Mouse (Mus musculus) intestine, postnatal 0 days (tissue): ENCODE data around the gene Gm42417. TPM values are rescaled to one million over a fixed set of nuclear protein-coding genes. Genes with fewer than 3 reads are reported as not detected.

Source experiments
- ATAC-seq: fragments of 200-750 bp; cut with Nextera tagmentation; 2 replicates; pipeline ENCODE4 v1.8.0; 2017; ENCODE audit warnings: mild to moderate bottlenecking, moderate TSS enrichment, moderate library complexity
- H3K27ac ChIP-seq: fragments of 300-500 bp; sonication (generic); 2 replicates; pipeline ENCODE4 v1.5.1; 2014; ENCODE audit warnings: mild to moderate bottlenecking, low read depth, low read length, moderate library complexity
- H3K27me3 ChIP-seq: fragments of 300-500 bp; sonication (generic); replicated peaks from 2 replicates; pipeline ENCODE4 v1.6.1; 2014; ENCODE audit warnings: low read length, mixed read lengths; ENCODE audit not compliant: control insufficient read depth, insufficient read depth
- H3K36me3 ChIP-seq: fragments of 300-500 bp; sonication (generic); 2 replicates; pipeline ENCODE4 v1.6.1; 2014; ENCODE audit warnings: mild to moderate bottlenecking, moderate library complexity; ENCODE audit not compliant: control insufficient read depth, insufficient read depth
- H3K4me1 ChIP-seq: fragments of 300-500 bp; sonication (generic); replicated peaks from 2 replicates; pipeline ENCODE4 v1.6.1; 2014; ENCODE audit warnings: antibody characterized with exemption, low read length, mixed read lengths; ENCODE audit not compliant: control insufficient read depth, insufficient read depth
- H3K4me2 ChIP-seq: fragments of 300-500 bp; sonication (generic); replicated peaks from 2 replicates; pipeline ENCODE4 v1.6.1; 2014; ENCODE audit warnings: low read depth, mild to moderate bottlenecking, moderate library complexity
- H3K4me3 ChIP-seq: fragments of 300-500 bp; sonication (generic); 2 replicates; pipeline ENCODE4 v1.5.1; 2014; ENCODE audit warnings: low read depth, low read length
- H3K9ac ChIP-seq: fragments of 300-500 bp; sonication (generic); 2 replicates; pipeline ENCODE4 v1.6.1; 2014; ENCODE audit warnings: mild to moderate bottlenecking, low read depth, low read length
- H3K9me3 ChIP-seq: fragments of 300-500 bp; sonication (generic); 2 replicates; pipeline ENCODE4 v1.6.1; 2016; ENCODE audit warnings: mixed run types; ENCODE audit not compliant: control insufficient read depth
- CTCF ChIP-seq: sonication (generic); IDR thresholded peaks from 2 replicates; pipeline ENCODE4 v1.5.1; 2016; ENCODE audit warnings: low read depth, mild to moderate bottlenecking, control low read depth, antibody characterized with exemption, moderate library complexity
- WGBS: fragments of 180-500 bp; shearing (Covaris S2); extraction: QIAGEN DNeasy Blood & Tissue Kit; methylation state at CpG from one replicate; pipeline ENCODE4 v1.1.7; 2014; 5-methylcytosine and 5-hydroxymethylcytosine counted together
- polyA plus RNA-seq: library from polyadenylated mRNA; unstranded; fragments of >200 nt; fragmentation: Nextera tagmentation; extraction: Ambion mirVana; gene quantifications from 2 replicates; pipeline ENCODE4 v1.2.1, GENCODE M21; 2015

The Gm42417 gene
- polyA plus RNA-seq, 1 experiment from 2014 or later, result 0.22 TPM

GRCm38 (mm10) chr1:36580384-36581207 lies 41.4 kb upstream of the Gm42417 start:
- 0 out of 2 replicates have a peak, but pooled peaks have one; percentile 14 for TF ChIP-seq CTCF
- Histone ChIP-seq H3K4me3 (0 out of 2 replicates have a peak overlapping the region, but pooled peaks have one; percentile 16), H3K9ac (no peak overlapping the region), H3K36me3 (no peaks in the 10 kb centered on the region), H3K4me1 (peaks cover 28% of the 10 kb centered on the region), H3K27me3 (no peaks in the 10 kb centered on the region), H3K4me2 (peak overlapping the region; percentile 58), H3K27ac (peak overlapping the region; percentile 31), H3K9me3 (no peaks in the 10 kb centered on the region)
- peak; percentile 75 for ATAC-seq
- 1% methylated on average over 17 of the region's 17 CpGs for WGBS

GRCm38 (mm10) chr1:36579974-36580383 lies 40.8 kb upstream of the Gm42417 start:
- Histone ChIP-seq H3K4me3 (no peak overlapping the region), H3K4me1 (peaks cover 28% of the 10 kb centered on the region), H3K27me3 (no peaks in the 10 kb centered on the region), H3K9me3 (no peaks in the 10 kb centered on the region), H3K27ac (peak overlapping the region; percentile 31), H3K36me3 (no peaks in the 10 kb centered on the region), H3K9ac (no peak overlapping the region), H3K4me2 (peak overlapping the region; percentile 58)
- ATAC-seq, result peak; percentile 62
- no peak for TF ChIP-seq CTCF
- 28% methylated on average over 6 of the region's 6 CpGs for WGBS

GRCm38 (mm10) chr1:36576991-36577675 lies 37.9 kb upstream of the Gm42417 start:
- H3K4me2 ChIP-seq, result peak overlapping the region; percentile 27; the same call in 1 of the 2 replicates
- no peak overlapping the region for H3K27ac ChIP-seq
- H3K9ac ChIP-seq, result no peak overlapping the region
- no peaks in the 10 kb centered on the region for H3K27me3 ChIP-seq
- no peaks in the 10 kb centered on the region for H3K36me3 ChIP-seq
- peaks cover 28% of the 10 kb centered on the region for H3K4me1 ChIP-seq
- 34% methylated on average over 6 of the region's 6 CpGs for WGBS
- no peaks in the 10 kb centered on the region for H3K9me3 ChIP-seq
- peak; percentile 83 for ATAC-seq
- H3K4me3 ChIP-seq, result no peak overlapping the region
- no peak for TF ChIP-seq CTCF

GRCm38 (mm10) chr1:36575347-36575746 lies 36.1 kb upstream of the Gm42417 start:
- ATAC-seq, result no peak
- Histone ChIP-seq H3K9me3 (no peaks in the 10 kb centered on the region), H3K27me3 (no peaks in the 10 kb centered on the region), H3K4me2 (no peak overlapping the region), H3K36me3 (no peaks in the 10 kb centered on the region), H3K4me3 (no peak overlapping the region), H3K9ac (no peak overlapping the region), H3K4me1 (peaks cover 26% of the 10 kb centered on the region), H3K27ac (no peak overlapping the region)
- TF ChIP-seq CTCF, result no peak
- WGBS, result 67% methylated on average over 6 of the region's 6 CpGs

DNA sequence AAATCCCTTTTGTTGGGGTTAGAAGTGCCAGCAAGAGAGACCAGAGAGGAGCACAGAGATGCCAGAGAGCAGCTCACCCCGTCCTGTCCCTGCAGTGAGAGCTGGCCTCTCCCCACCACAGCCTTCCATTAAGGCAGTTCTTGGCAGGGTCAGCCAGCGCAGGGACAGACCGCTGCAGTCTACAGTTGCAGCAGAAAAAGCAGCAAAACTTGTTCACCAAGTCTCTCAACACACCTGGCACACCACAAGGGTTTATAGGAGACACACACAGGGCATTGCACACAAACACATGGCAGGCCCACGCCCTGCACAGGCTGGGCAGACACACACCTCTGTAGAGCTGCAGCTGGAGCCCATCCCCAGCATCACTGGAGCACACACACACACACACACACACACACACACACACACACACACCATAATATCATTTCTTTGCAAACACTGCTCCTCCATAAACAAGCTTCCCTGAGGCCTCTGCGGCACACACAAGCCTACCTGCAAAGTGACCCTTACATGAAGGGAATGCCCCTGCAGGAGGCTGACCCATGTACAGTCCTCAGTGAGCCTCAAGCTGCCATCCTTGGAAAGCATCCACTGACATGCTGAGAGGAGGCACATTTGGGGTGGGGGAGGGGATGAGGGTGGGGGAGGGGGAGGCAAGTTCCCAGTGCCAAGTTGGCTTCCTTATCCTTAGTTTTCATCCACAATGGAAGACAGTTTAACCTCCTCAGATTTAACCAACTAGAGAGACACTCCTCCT lies 35.1 kb upstream of the Gm42417 start:
- ATAC-seq, result no peak; the same call in 1 of the 2 replicates
- H3K27ac ChIP-seq, result no peak overlapping the region

DNA sequence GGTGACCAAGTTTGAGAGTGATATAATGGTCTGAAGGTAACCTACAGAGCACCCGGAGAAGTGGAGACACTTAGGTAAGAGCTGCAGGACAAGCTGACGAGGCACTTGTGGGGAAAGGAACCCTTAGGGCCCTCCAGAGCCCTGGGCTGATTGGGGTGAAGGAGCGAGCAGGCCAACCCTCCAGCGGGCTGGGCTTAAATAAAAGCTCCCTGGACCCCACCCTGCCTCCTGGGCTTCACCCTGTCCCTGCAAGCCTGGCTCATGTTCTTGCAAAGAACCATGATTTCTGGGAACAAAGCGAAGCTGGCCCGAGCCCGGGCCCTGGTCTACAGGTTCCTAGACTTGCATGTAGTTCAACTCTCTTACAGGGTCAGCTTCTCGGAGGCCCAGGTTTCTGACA lies 34.3 kb upstream of the Gm42417 start:
- no peak overlapping the region for H3K9ac ChIP-seq
- no peaks in the 10 kb centered on the region for H3K36me3 ChIP-seq
- no peak for ATAC-seq
- whole genome bisulfite sequencing, result 76% methylated on average over 8 of the region's 8 CpGs
- no peak for TF ChIP-seq CTCF
- no peak overlapping the region for H3K4me3 ChIP-seq
- no peak overlapping the region for H3K27ac ChIP-seq
- no peak overlapping the region for H3K4me2 ChIP-seq
- H3K4me1 ChIP-seq, result peaks cover 23% of the 10 kb centered on the region
- H3K9me3 ChIP-seq, result no peaks in the 10 kb centered on the region
- H3K27me3 ChIP-seq, result no peaks in the 10 kb centered on the region

More for the DNA sequence above, 35.1 kb upstream of the Gm42417 start:
- TF ChIP-seq CTCF, result no peak
- Histone ChIP-seq H3K4me3 (no peak overlapping the region), H3K4me1 (peaks cover 20% of the 10 kb centered on the region), H3K9me3 (no peaks in the 10 kb centered on the region), H3K9ac (no peak overlapping the region), H3K4me2 (no peak overlapping the region), H3K27me3 (no peaks in the 10 kb centered on the region), H3K36me3 (no peaks in the 10 kb centered on the region)
- 58% methylated on average over 5 of the region's 5 CpGs for WGBS
